Comparison of ENCODE assay signal across 8 mouse cellular contexts in genomic region chr16:15195931-15196330, GRCm38 (mm10).
A peak's percentile ranks its signal among the peaks of the same experiment; 100 is the strongest.
DNase-seq lines count a peak whose midpoint lies in the region; ATAC-seq and TF ChIP-seq lines count a peak whose summit lies in the region.
"Not testable (repeated sequence)": the region's sequence is repeated elsewhere in the genome, so short reads cannot be mapped to it uniquely, and the experiment has no call there.

No protein-coding gene starts in this region.

- H3K9ac ChIP-seq in embryonic facial prominence, embryonic 14.5 days (ENCODE audit: low read depth, low read length); heart, embryonic 13.5 days; intestine, embryonic 14.5 days (ENCODE audit: low read length); limb, embryonic 12.5 days (replicated peaks); lung, postnatal 0 days (replicated peaks; ENCODE audit: low read depth): not testable (repeated sequence)

- H3K4me3 ChIP-seq in embryonic facial prominence, embryonic 14.5 days (ENCODE audit: low read depth, low read length); heart, embryonic 13.5 days; intestine, embryonic 14.5 days (ENCODE audit: low read depth, low read length); limb, embryonic 12.5 days (replicated peaks); lung, postnatal 0 days (ENCODE audit: low read depth, low read length); testis, adult 2 months (ENCODE audit: control insufficient read depth, low read depth, low read length): not testable (repeated sequence)

- H3K4me1 ChIP-seq in embryonic facial prominence, embryonic 14.5 days (ENCODE audit: control insufficient read depth, insufficient read depth, low read length), result peaks cover 24% of the 10 kb centered on the region
- peaks cover 31% of the 10 kb centered on the region for H3K4me1 ChIP-seq in heart, embryonic 13.5 days
- H3K4me1 ChIP-seq in intestine, embryonic 14.5 days (replicated peaks; ENCODE audit: control insufficient read depth, insufficient read depth, low read length); lung, postnatal 0 days (ENCODE audit: insufficient read depth, low read depth, low read length); testis, adult 2 months (ENCODE audit: control insufficient read depth, insufficient read depth, low read length): not testable (repeated sequence)
- peaks cover 32% of the 10 kb centered on the region for H3K4me1 ChIP-seq in limb, embryonic 12.5 days (replicated peaks)

- not testable (repeated sequence) for TF ChIP-seq CTCF in brain, embryonic 14.5 days (IDR thresholded peaks at IDR 0.05; ENCODE audit: borderline replicate concordance, extremely low read depth, insufficient read depth, insufficient read length); lung, postnatal 0 days (IDR thresholded peaks at IDR 0.05); testis, adult 2 months (IDR thresholded peaks at IDR 0.05; ENCODE audit: control insufficient read depth, insufficient read depth, insufficient replicate concordance, low read depth, low read length)

- H3K27ac ChIP-seq in embryonic facial prominence, embryonic 14.5 days (replicated peaks; ENCODE audit: low read depth, low read length), result peak overlapping the region; percentile 85
- H3K27ac ChIP-seq in heart, embryonic 13.5 days (replicated peaks), result peak overlapping the region; percentile 74
- 0 out of 2 replicates have a peak overlapping the region, but pooled peaks have one; percentile 18 for H3K27ac ChIP-seq in intestine, embryonic 14.5 days (ENCODE audit: low read depth)
- peak overlapping the region; percentile 81; the same call in 1 of the 2 replicates for H3K27ac ChIP-seq in limb, embryonic 12.5 days
- H3K27ac ChIP-seq in lung, postnatal 0 days (ENCODE audit: low read length), result peak overlapping the region; percentile 48
- peak overlapping the region; percentile 61; the same call in 1 of the 2 replicates for H3K27ac ChIP-seq in testis, adult 2 months (ENCODE audit: control insufficient read depth, insufficient read depth, low read depth, low read length)

- TF ChIP-seq POLR2A in brain, embryonic 14.5 days (IDR thresholded peaks at IDR 0.05; ENCODE audit: borderline replicate concordance, extremely low read depth, insufficient read depth, insufficient read length, poor library complexity, severe bottlenecking); testis, adult 2 months (IDR thresholded peaks at IDR 0.05; ENCODE audit: control insufficient read depth, low read depth, low read length): not testable (repeated sequence)

- H3K9me3 ChIP-seq in embryonic facial prominence, embryonic 14.5 days (ENCODE audit: control insufficient read depth, low read length); heart, embryonic 13.5 days; intestine, embryonic 14.5 days (ENCODE audit: control insufficient read depth, low read length); limb, embryonic 12.5 days; lung, postnatal 0 days (ENCODE audit: low read length): not testable (repeated sequence)

- 91% methylated on average over 5 of the region's 12 CpGs for WGBS in embryonic facial prominence, embryonic 14.5 days
- 93% methylated on average over 8 of the region's 12 CpGs for WGBS in heart, embryonic 13.5 days
- WGBS in intestine, embryonic 14.5 days, result 94% methylated on average over 3 of the region's 12 CpGs
- 92% methylated on average over 8 of the region's 12 CpGs for WGBS in limb, embryonic 12.5 days
- 91% methylated on average over 5 of the region's 12 CpGs for WGBS in lung, postnatal 0 days

- not testable (repeated sequence) for TF ChIP-seq EP300 in lung, postnatal 0 days (IDR thresholded peaks at IDR 0.05)

- peak; percentile 2 for DNase-seq in brain, embryonic 14.5 days (ENCODE audit: low read depth)
- DNase-seq in embryonic facial prominence, embryonic 14.5 days (ENCODE audit: low spot score); intestine, embryonic 14.5 days (ENCODE audit: low spot score): not testable (repeated sequence)
- peak; percentile 12 to 17 for DNase-seq in gastrocnemius, adult 8-10 months (ENCODE audit: low spot score in 2 of 2)
- DNase-seq in lung, postnatal 0 days (ENCODE audit: low spot score), result peak; percentile 13

- not testable (repeated sequence) for H3K27me3 ChIP-seq in embryonic facial prominence, embryonic 14.5 days (replicated peaks; ENCODE audit: control insufficient read depth, insufficient read depth, low read length); heart, embryonic 13.5 days (replicated peaks); intestine, embryonic 14.5 days (replicated peaks; ENCODE audit: control insufficient read depth, insufficient read depth, low read length); limb, embryonic 12.5 days; lung, postnatal 0 days (replicated peaks; ENCODE audit: insufficient read depth, low read length); testis, adult 2 months (ENCODE audit: control insufficient read depth, insufficient read depth, low read length)

- not testable (repeated sequence) for ATAC-seq in embryonic facial prominence, embryonic 14.5 days (ENCODE audit: low read depth); heart, embryonic 13.5 days (ENCODE audit: extremely low read depth, insufficient number of reproducible peaks, low FRiP score, low TSS enrichment); intestine, embryonic 14.5 days (replicated peaks; ENCODE audit: low FRiP score, low TSS enrichment, low read depth); limb, embryonic 12.5 days (ENCODE audit: insufficient number of reproducible peaks, insufficient read depth, low FRiP score, low TSS enrichment, low read depth)
- ATAC-seq in lung, postnatal 0 days, result peak; percentile 18; the same call in 1 of the 2 replicates

- H3K36me3 ChIP-seq in embryonic facial prominence, embryonic 14.5 days (ENCODE audit: control insufficient read depth, insufficient read depth, low read length); heart, embryonic 13.5 days; intestine, embryonic 14.5 days (ENCODE audit: control insufficient read depth, insufficient read depth, low read length); limb, embryonic 12.5 days; lung, postnatal 0 days (ENCODE audit: insufficient read depth, low read length); testis, adult 2 months (ENCODE audit: control insufficient read depth, insufficient read depth, low read length): not testable (repeated sequence)

- H3K4me2 ChIP-seq in embryonic facial prominence, embryonic 14.5 days (ENCODE audit: low read depth, low read length); heart, embryonic 13.5 days; intestine, embryonic 14.5 days (ENCODE audit: low read length); limb, embryonic 12.5 days; lung, postnatal 0 days (replicated peaks; ENCODE audit: low read depth, low read length): not testable (repeated sequence)

Comparison
In these comparisons a context has a peak if more than half of its experiments do, and no peak if none do; other contexts are left out.
1. H3K27ac ChIP-seq: peak in every context shown above with its lines; median percentile 85 in embryonic facial prominence, embryonic 14.5 days; 81 in limb, embryonic 12.5 days; 74 in heart, embryonic 13.5 days; 61 in testis, adult 2 months; 48 in lung, postnatal 0 days; 18 in intestine, embryonic 14.5 days.